Comparison of ENCODE assay signal across 12 mouse cellular contexts in the genomic region with DNA sequence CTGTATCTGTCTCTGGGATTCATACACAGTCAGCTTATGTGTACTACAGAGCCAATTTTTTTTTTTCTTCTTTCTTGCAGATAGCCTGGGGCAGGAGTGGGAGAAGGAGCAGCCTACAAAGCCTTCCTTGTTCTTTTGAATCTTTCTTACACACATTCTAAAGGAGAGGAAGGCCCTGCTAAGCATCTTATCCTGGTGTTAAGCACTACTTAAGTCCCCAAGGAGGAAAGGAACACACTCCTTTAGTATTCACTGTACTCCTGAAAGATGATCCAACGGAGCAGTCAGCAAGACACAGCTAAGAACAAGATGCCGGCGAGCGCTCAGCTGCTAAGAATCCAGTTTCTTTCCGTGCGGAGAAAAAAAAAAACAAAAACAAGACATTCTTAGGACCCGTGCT.
DNase-seq lines count a peak whose midpoint lies in the region; ATAC-seq and TF ChIP-seq lines count a peak whose summit lies in the region.
"Had no signal": no experiment of that assay in that cellular context is flagged by ENCODE, and none has a peak within 500 bp of the region (broad histone marks: within the 10 kb centered on the region; RNA-seq: fewer than 3 reads in every experiment).

No protein-coding gene starts in this region.

- no peaks in the 10 kb centered on the region for H3K27me3 ChIP-seq in forebrain, embryonic 10.5 days (ENCODE audit: poor library complexity, severe bottlenecking)
- H3K27me3 ChIP-seq in forebrain, postnatal 0 days (ENCODE audit: insufficient read depth, low read length) = no peaks in the 10 kb centered on the region
- H3K27me3 ChIP-seq in kidney, postnatal 0 days (ENCODE audit: insufficient read depth, low read length) = no peaks in the 10 kb centered on the region
- no peaks in the 10 kb centered on the region for H3K27me3 ChIP-seq in forebrain, embryonic 14.5 days (replicated peaks; ENCODE audit: control insufficient read depth, insufficient read depth, low read length)

- peaks cover 73% of the 10 kb centered on the region for H3K4me1 ChIP-seq in forebrain, embryonic 10.5 days
- H3K4me1 ChIP-seq in forebrain, postnatal 0 days (ENCODE audit: insufficient read depth) = peaks cover 10% of the 10 kb centered on the region
- H3K4me1 ChIP-seq in kidney, postnatal 0 days (replicated peaks; ENCODE audit: insufficient read depth, low read length) = peaks cover 16% of the 10 kb centered on the region
- H3K4me1 ChIP-seq in forebrain, embryonic 14.5 days (ENCODE audit: control insufficient read depth, insufficient read depth, low read length) = peaks cover 34% of the 10 kb centered on the region

- H3K9me3 ChIP-seq in forebrain, embryonic 10.5 days = no peaks in the 10 kb centered on the region
- H3K9me3 ChIP-seq in forebrain, postnatal 0 days (ENCODE audit: low read length) = no peaks in the 10 kb centered on the region
- H3K9me3 ChIP-seq in kidney, postnatal 0 days (replicated peaks; ENCODE audit: low read length) = no peaks in the 10 kb centered on the region
- no peaks in the 10 kb centered on the region for H3K9me3 ChIP-seq in forebrain, embryonic 14.5 days (replicated peaks; ENCODE audit: control insufficient read depth, low read length)

- peak overlapping the region; percentile 75 for H3K27ac ChIP-seq in forebrain, embryonic 10.5 days
- H3K27ac ChIP-seq in forebrain, postnatal 0 days (ENCODE audit: low read depth, low read length) = no peak overlapping the region
- H3K27ac ChIP-seq in kidney, postnatal 0 days = peak overlapping the region; percentile 27
- H3K27ac ChIP-seq in forebrain, embryonic 14.5 days (ENCODE audit: low read depth, low read length) = no peak overlapping the region

- no peak for TF ChIP-seq CTCF in forebrain, postnatal 0 days (IDR thresholded peaks at IDR 0.05; ENCODE audit: low read depth)
- TF ChIP-seq CTCF in kidney, postnatal 0 days (IDR thresholded peaks at IDR 0.05; ENCODE audit: low read depth) = no peak

- 13% methylated on average over 7 of the region's 7 CpGs for WGBS in forebrain, embryonic 10.5 days
- WGBS in forebrain, postnatal 0 days = 21% methylated on average over 7 of the region's 7 CpGs
- 18% methylated on average over 7 of the region's 7 CpGs for WGBS in kidney, postnatal 0 days
- WGBS in forebrain, embryonic 14.5 days = 5% methylated on average over 7 of the region's 7 CpGs

- no peak for ATAC-seq in forebrain, postnatal 0 days
- no peak for ATAC-seq in kidney, postnatal 0 days (replicated peaks; ENCODE audit: low FRiP score, low read depth)
- no peak for ATAC-seq in forebrain, embryonic 14.5 days

- peak overlapping the region; percentile 14; the same call in 1 of the 2 replicates for H3K4me3 ChIP-seq in forebrain, embryonic 10.5 days
- H3K4me3 ChIP-seq in forebrain, postnatal 0 days (ENCODE audit: low read depth, low read length) = no peak overlapping the region
- H3K4me3 ChIP-seq in kidney, postnatal 0 days (replicated peaks; ENCODE audit: low read depth, low read length) = no peak overlapping the region
- no peak overlapping the region for H3K4me3 ChIP-seq in forebrain, embryonic 14.5 days (ENCODE audit: low read depth, low read length)

- no peak overlapping the region for H3K9ac ChIP-seq in forebrain, postnatal 0 days
- H3K9ac ChIP-seq in kidney, postnatal 0 days (ENCODE audit: low read depth, low read length) = no peak overlapping the region
- H3K9ac ChIP-seq in forebrain, embryonic 14.5 days (ENCODE audit: low read length) = no peak overlapping the region

- H3K36me3 ChIP-seq in forebrain, embryonic 10.5 days (replicated peaks) = 0 out of 2 replicates have a peak, but pooled peaks cover 4% of the 10 kb centered on the region
- H3K36me3 ChIP-seq in forebrain, postnatal 0 days (ENCODE audit: insufficient read depth) = no peaks in the 10 kb centered on the region
- H3K36me3 ChIP-seq in kidney, postnatal 0 days (ENCODE audit: insufficient read depth, low read length) = no peaks in the 10 kb centered on the region
- no peaks in the 10 kb centered on the region for H3K36me3 ChIP-seq in forebrain, embryonic 14.5 days (ENCODE audit: control insufficient read depth, insufficient read depth, low read length)

- H3K4me2 ChIP-seq in forebrain, postnatal 0 days (ENCODE audit: low read depth) = no peak overlapping the region
- peak overlapping the region; percentile 40 for H3K4me2 ChIP-seq in kidney, postnatal 0 days (ENCODE audit: low read length)
- H3K4me2 ChIP-seq in forebrain, embryonic 14.5 days (ENCODE audit: low read length) = peak overlapping the region; percentile 6; the same call in 1 of the 2 replicates

- DNase-seq in forebrain, embryonic 10.5 days (ENCODE audit: extremely low spot score, low spot score) = no peak
- DNase-seq in forebrain, postnatal 0 days = no peak
- DNase-seq in kidney, postnatal 0 days (ENCODE audit: low spot score) = peak; percentile 69
- no peak for DNase-seq in kidney, adult 11 months
- peak; percentile 51 for DNase-seq in forebrain, embryonic 14.5 days (ENCODE audit: low spot score)
- peak; percentile 38 for DNase-seq in mesoderm, embryonic 11.5 days (ENCODE audit: low read depth, low spot score)
- no peak for DNase-seq in left cerebral cortex, adult 18-20 months (ENCODE audit: low spot score in 2 of 2)
- DNase-seq in thymus, postnatal 4 days = no peak
- DNase-seq: adrenal gland, adult 8-10 months; cerebellum, adult 9-10 months; left cerebral cortex, postnatal 4 days; lung, postnatal 36 days had no signal

Comparison
In these comparisons a context has a peak if more than half of its experiments do, and no peak if none do; other contexts are left out.
1. DNase-seq: peak in kidney, postnatal 0 days (single experiment), forebrain, embryonic 14.5 days (single experiment) and mesoderm, embryonic 11.5 days (single experiment); none in forebrain, embryonic 10.5 days (single experiment), forebrain, postnatal 0 days (single experiment), kidney, adult 11 months (single experiment), left cerebral cortex, adult 18-20 months (0 of 2) and thymus, postnatal 4 days (single experiment).
2. H3K27ac ChIP-seq: peak in forebrain, embryonic 10.5 days (single experiment) and kidney, postnatal 0 days (single experiment); none in forebrain, postnatal 0 days (single experiment) and forebrain, embryonic 14.5 days (single experiment).